Mouse (Mus musculus) cerebellum, adult 11-12 months (tissue): ENCODE data around the gene Traf7.

ENCODE experiments used
- DNase-seq: peaks from one replicate; pipeline ENCODE4 v3.0.0; 2022

Traf7 gene

GRCm38 (mm10) chr17:24505286-24505955 lies 22.3 kb downstream of the Traf7 start:
- no peak for DNase-seq

- no peak for DNase-seq
These were observed 23.7 kb downstream of the Traf7 start for GRCm38 (mm10) chr17:24504085-24504484.

- no peak for DNase-seq
These were observed 25.5 kb downstream of the Traf7 start for GRCm38 (mm10) chr17:24502208-24502607.

- no peak for DNase-seq
These were observed 31.7 kb downstream of the Traf7 start for GRCm38 (mm10) chr17:24496026-24496425.

GRCm38 (mm10) chr17:24495443-24495842 lies 32.3 kb downstream of the Traf7 start:
- no peak for DNase-seq

GRCm38 (mm10) chr17:24494627-24495335 lies 33.0 kb downstream of the Traf7 start:
- peak; percentile 53 for DNase-seq

GRCm38 (mm10) chr17:24490399-24490798 lies 37.3 kb downstream of the Traf7 start:
- no peak for DNase-seq

GRCm38 (mm10) chr17:24489265-24490030 lies 38.3 kb downstream of the Traf7 start:
- peak; percentile 53 for DNase-seq

GRCm38 (mm10) chr17:24488662-24489264 lies 39.0 kb downstream of the Traf7 start:
- peak; percentile 71 for DNase-seq

- DNase-seq = peak; percentile 76
These were observed 39.5 kb downstream of the Traf7 start, which contains the start of gene Caskin1 for GRCm38 (mm10) chr17:24488186-24488661. TSS of gene Caskin1 (plus strand) at chr17:24488601.

GRCm38 (mm10) chr17:24485090-24485860 lies 42.5 kb downstream of the Traf7 start:
- peak; percentile 46 for DNase-seq

GRCm38 (mm10) chr17:24483495-24483894 lies 44.2 kb downstream of the Traf7 start:
- no peak for DNase-seq

GRCm38 (mm10) chr17:24481027-24481815 lies 46.5 kb downstream of the Traf7 start:
- DNase-seq = no peak

GRCm38 (mm10) chr17:24480201-24480826 lies 47.4 kb downstream of the Traf7 start:
- peak; percentile 47 for DNase-seq

- no peak for DNase-seq
These were observed 48.3 kb downstream of the Traf7 start for GRCm38 (mm10) chr17:24479431-24479830.

GRCm38 (mm10) chr17:24478663-24479380 lies 48.9 kb downstream of the Traf7 start, which contains the start of gene Mlst8:
TSS of gene Mlst8 (minus strand) at chr17:24479078.
- DNase-seq = peak; percentile 96

GRCm38 (mm10) chr17:24477985-24478600 lies 49.6 kb downstream of the Traf7 start:
- peak; percentile 74 for DNase-seq

GRCm38 (mm10) chr17:24477053-24477984 lies 50.4 kb downstream of the Traf7 start:
- DNase-seq = peak; percentile 54
